Mouse (Mus musculus) lung, postnatal 0 days (tissue): Measurements from ENCODE around the gene Elmod1. TPM values are rescaled to one million over a fixed set of nuclear protein-coding genes. Genes with fewer than 3 reads are reported as not detected.

Experiments used
- ATAC-seq: fragments of 200-750 bp; cut with Nextera tagmentation; 2 replicates; pipeline ENCODE4 v1.8.0; 2017; ENCODE audit warnings: moderate library complexity
- DNase-seq: peaks from one replicate; pipeline ENCODE4 v3.0.0-alpha.2; 2016; ENCODE audit warnings: low spot score
- H3K27ac ChIP-seq: fragments of 300-500 bp; sonication (generic); 2 replicates; pipeline ENCODE4 v1.5.1; 2014; ENCODE audit warnings: antibody characterized with exemption, mild to moderate bottlenecking, low read length, mixed read lengths
- H3K27me3 ChIP-seq: fragments of 300-500 bp; sonication (generic); replicated peaks from 2 replicates; pipeline ENCODE4 v1.6.1; 2014; ENCODE audit warnings: low read length, mixed read lengths; ENCODE audit not compliant: insufficient read depth
- H3K36me3 ChIP-seq: fragments of 300-500 bp; sonication (generic); 2 replicates; pipeline ENCODE4 v1.6.1; 2014; ENCODE audit warnings: low read length, mixed read lengths; ENCODE audit not compliant: insufficient read depth
- H3K4me1 ChIP-seq: fragments of 300-500 bp; sonication (generic); 2 replicates; pipeline ENCODE4 v1.6.1; 2014; ENCODE audit warnings: antibody characterized with exemption, low read depth, low read length, mixed read lengths; ENCODE audit not compliant: insufficient read depth
- H3K4me2 ChIP-seq: fragments of 300-500 bp; sonication (generic); replicated peaks from 2 replicates; pipeline ENCODE4 v1.6.1; 2014; ENCODE audit warnings: low read depth, mild to moderate bottlenecking, low read length, moderate library complexity, mixed read lengths
- H3K4me3 ChIP-seq: fragments of 300-500 bp; sonication (generic); 2 replicates; pipeline ENCODE4 v1.5.1; 2014; ENCODE audit warnings: low read depth, low read length
- H3K9ac ChIP-seq: fragments of 300-500 bp; sonication (generic); replicated peaks from 2 replicates; pipeline ENCODE4 v1.6.1; 2014; ENCODE audit warnings: low read depth, mild to moderate bottlenecking
- H3K9me3 ChIP-seq: fragments of 300-500 bp; sonication (generic); 2 replicates; pipeline ENCODE4 v1.6.1; 2016; ENCODE audit warnings: low read length, mixed read lengths
- CTCF ChIP-seq: IDR thresholded peaks from 2 replicates; pipeline ENCODE4 v1.5.1; 2016; ENCODE audit warnings: antibody characterized with exemption, mild to moderate bottlenecking
- EP300 ChIP-seq: IDR thresholded peaks from 2 replicates; pipeline ENCODE4 v1.6.1; 2016; ENCODE audit warnings: antibody characterized with exemption, mild to moderate bottlenecking, control low read depth
- WGBS: fragments of 180-500 bp; shearing (Covaris S2); extraction: QIAGEN DNeasy Blood & Tissue Kit; methylation state at CpG from one replicate; pipeline ENCODE4 v1.1.7; 2014; 5-methylcytosine and 5-hydroxymethylcytosine counted together
- polyA plus RNA-seq: library from polyadenylated mRNA; unstranded; fragments of >200 nt; fragmentation: Nextera tagmentation; extraction: Ambion mirVana; gene quantifications from 2 replicates; pipeline ENCODE4 v1.2.1, GENCODE M21; 2015

The Elmod1 gene
- polyA plus RNA-seq, 1 experiment from 2014 or later = 1.2 TPM

GRCm38 (mm10) chr9:53974328-53975121 lies 576 bp downstream of the Elmod1 start:
- no peak for TF ChIP-seq EP300
- no peak for TF ChIP-seq CTCF
- H3K27me3 ChIP-seq = peaks cover 21% of the 10 kb centered on the region
- H3K9me3 ChIP-seq = no peaks in the 10 kb centered on the region
- no peak for DNase-seq
- ATAC-seq = peak; percentile 19; the same call in 1 of the 2 replicates
- no peaks in the 10 kb centered on the region for H3K36me3 ChIP-seq
- H3K4me3 ChIP-seq = peak overlapping the region; percentile 28
- H3K4me2 ChIP-seq = peak overlapping the region; percentile 47
- no peaks in the 10 kb centered on the region; the same call in 1 of the 2 replicates for H3K4me1 ChIP-seq
- 1% methylated on average over 39 of the region's 42 CpGs for WGBS
- no peak overlapping the region for H3K9ac ChIP-seq
- H3K27ac ChIP-seq = no peak overlapping the region

DNA sequence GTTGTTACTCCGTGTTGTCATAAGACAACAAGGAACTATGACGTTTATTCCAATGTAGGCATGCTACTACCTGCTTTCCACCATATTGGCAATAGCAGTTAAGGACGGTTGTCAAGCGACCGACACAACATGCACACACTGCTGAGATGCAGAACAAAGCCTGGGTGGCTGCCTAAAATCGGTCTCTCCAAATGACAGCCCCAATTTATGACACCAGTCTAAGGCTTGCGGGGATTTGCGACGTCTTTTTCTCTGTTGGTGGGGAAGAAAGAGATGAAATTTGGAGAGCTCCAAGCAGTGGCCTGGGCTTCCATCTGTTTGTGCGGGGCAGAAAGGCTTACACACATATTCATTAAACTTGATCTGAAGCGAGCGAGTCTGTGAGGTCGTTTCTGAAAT lies 1.2 kb downstream of the Elmod1 start:
- Histone ChIP-seq H3K36me3 (no peaks in the 10 kb centered on the region), H3K4me3 (no peak overlapping the region), H3K9ac (no peak overlapping the region), H3K27me3 (peaks cover 21% of the 10 kb centered on the region), H3K4me2 (no peak overlapping the region), H3K27ac (no peak overlapping the region), H3K9me3 (no peaks in the 10 kb centered on the region), H3K4me1 (no peaks in the 10 kb centered on the region; the same call in 1 of the 2 replicates)
- WGBS = 26% methylated on average over 13 of the region's 13 CpGs
- ATAC-seq (no peak), DNase-seq (no peak)
- TF ChIP-seq EP300 (no peak), CTCF (no peak)

GRCm38 (mm10) chr9:53973241-53973640 lies 1.9 kb downstream of the Elmod1 start:
- Histone ChIP-seq H3K4me1 (no peaks in the 10 kb centered on the region; the same call in 1 of the 2 replicates), H3K27ac (no peak overlapping the region), H3K9ac (no peak overlapping the region), H3K9me3 (no peaks in the 10 kb centered on the region), H3K27me3 (peaks cover 21% of the 10 kb centered on the region), H3K4me2 (no peak overlapping the region), H3K4me3 (no peak overlapping the region), H3K36me3 (no peaks in the 10 kb centered on the region)
- 60% methylated on average over 5 of the region's 5 CpGs for WGBS
- DNase-seq = no peak
- ATAC-seq = no peak
- TF ChIP-seq CTCF (no peak), EP300 (no peak)

DNA sequence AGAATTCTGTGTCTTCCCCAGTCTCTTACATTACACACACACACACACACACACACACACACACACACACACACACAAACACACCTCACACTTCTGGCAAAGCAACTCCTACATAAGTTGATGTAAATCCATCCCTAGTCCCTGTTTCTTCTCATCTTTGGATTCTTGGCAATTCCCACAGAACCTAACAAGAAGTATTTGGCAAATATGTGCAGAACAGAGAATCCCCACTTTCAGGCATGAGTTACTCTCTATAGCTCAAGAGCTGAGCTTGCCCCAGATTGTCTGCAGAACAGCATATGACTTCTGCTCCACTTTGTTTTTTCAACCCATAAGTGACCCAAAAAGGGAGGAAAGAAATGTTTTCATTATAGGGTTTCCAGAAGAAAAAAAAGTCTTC lies 2.7 kb downstream of the Elmod1 start:
- Histone ChIP-seq H3K9ac (no peak overlapping the region), H3K4me3 (no peak overlapping the region), H3K4me1 (no peaks in the 10 kb centered on the region; the same call in 1 of the 2 replicates), H3K9me3 (no peaks in the 10 kb centered on the region), H3K36me3 (no peaks in the 10 kb centered on the region), H3K4me2 (no peak overlapping the region), H3K27me3 (peaks cover 21% of the 10 kb centered on the region), H3K27ac (no peak overlapping the region)
- no peak for ATAC-seq
- TF ChIP-seq CTCF (no peak), EP300 (no peak)
- DNase-seq = no peak

DNA sequence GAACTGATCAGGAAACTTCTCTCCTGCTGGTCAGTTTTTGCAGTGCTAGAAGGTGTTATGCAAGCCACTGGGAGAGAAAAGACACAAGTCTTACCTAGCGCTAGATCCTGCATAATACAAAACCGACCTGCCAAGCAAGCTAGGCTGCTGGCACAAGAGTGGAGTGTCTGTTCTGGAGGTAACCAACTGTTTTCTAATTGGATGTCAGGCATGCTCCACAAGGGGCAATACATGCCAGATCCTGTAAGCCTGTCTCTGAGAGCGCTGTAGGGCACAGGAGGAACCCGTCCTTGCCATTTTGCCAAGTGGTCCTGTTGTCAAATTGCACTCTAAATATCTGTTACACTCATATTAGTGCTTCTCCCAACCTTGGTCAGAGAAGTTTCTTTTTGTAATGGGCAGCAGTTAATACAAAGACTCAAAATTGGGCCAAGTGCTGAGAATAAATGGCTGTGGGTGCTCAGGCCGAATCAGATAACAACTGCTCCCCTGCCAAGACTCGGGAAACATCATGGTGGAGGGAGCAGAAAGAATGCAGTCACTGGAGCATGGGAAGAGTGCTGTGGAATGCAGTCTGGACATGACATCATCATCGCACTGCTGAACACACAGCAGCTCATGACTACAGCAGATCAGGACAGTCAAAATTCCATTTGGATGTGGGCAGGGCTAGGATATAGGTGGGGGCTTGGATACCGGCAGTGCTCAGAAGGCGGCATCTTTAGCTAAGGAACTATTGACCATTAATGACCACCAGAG lies 7.3 kb downstream of the Elmod1 start:
- H3K9me3 ChIP-seq = no peaks in the 10 kb centered on the region
- H3K9ac ChIP-seq = no peak overlapping the region
- no peaks in the 10 kb centered on the region for H3K36me3 ChIP-seq
- 60% methylated on average over 9 of the region's 9 CpGs for WGBS
- no peak overlapping the region for H3K4me2 ChIP-seq
- ATAC-seq (no peak; the same call in 1 of the 2 replicates), DNase-seq (no peak)
- H3K4me1 ChIP-seq = no peaks in the 10 kb centered on the region
- H3K27ac ChIP-seq = no peak overlapping the region
- no peaks in the 10 kb centered on the region for H3K27me3 ChIP-seq
- TF ChIP-seq EP300 = no peak
- TF ChIP-seq CTCF = no peak
- no peak overlapping the region for H3K4me3 ChIP-seq

GRCm38 (mm10) chr9:53957021-53957420 lies 18.1 kb downstream of the Elmod1 start:
- H3K4me2 ChIP-seq = no peak overlapping the region
- no peak overlapping the region for H3K27ac ChIP-seq
- no peak for TF ChIP-seq CTCF
- no peaks in the 10 kb centered on the region for H3K27me3 ChIP-seq
- H3K4me1 ChIP-seq = no peaks in the 10 kb centered on the region
- no peaks in the 10 kb centered on the region for H3K9me3 ChIP-seq
- no peak overlapping the region for H3K9ac ChIP-seq
- no peak for DNase-seq
- ATAC-seq = no peak
- H3K4me3 ChIP-seq = no peak overlapping the region
- 48% methylated on average over 11 of the region's 11 CpGs for WGBS
- no peaks in the 10 kb centered on the region for H3K36me3 ChIP-seq
